Mouse (Mus musculus) testis, adult 2 months (tissue): ENCODE results near the gene 1110017D15Rik.

Experiments used
- CTCF ChIP-seq: fragments of 200-500 bp; IDR thresholded peaks from 2 replicates; pipeline ENCODE4 v1.5.1; 2012; ENCODE audit warnings: low read depth, mild to moderate bottlenecking, inconsistent platforms, low read length, moderate library complexity; ENCODE audit not compliant: control insufficient read depth, insufficient read depth, insufficient replicate concordance
- POLR2A ChIP-seq: fragments of 200-500 bp; IDR thresholded peaks from 2 replicates; pipeline ENCODE4 v1.6.1; 2012; ENCODE audit warnings: low read depth, mild to moderate bottlenecking, inconsistent platforms, low read length, moderate library complexity; ENCODE audit not compliant: control insufficient read depth

DNA sequence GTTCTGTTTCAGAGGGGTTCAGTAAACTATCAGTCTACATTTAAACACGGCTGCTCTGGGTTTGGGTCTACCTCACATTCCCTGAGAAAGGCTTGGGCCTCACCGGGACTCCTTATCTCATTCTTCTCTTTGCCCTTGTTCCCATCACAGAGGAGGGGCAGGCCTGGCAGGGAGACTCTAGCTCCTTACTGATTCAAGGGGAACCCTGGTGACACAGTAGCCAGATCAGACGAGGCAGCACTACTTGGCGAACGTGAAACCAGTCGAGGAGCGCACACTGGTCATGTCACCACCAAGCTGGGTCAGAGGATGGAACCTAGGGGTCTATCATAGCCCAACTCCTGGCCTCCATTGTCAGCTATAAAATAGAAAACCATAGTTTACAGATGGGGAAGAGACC, 9.1 kb downstream of the 1110017D15Rik start:
- no peak for TF ChIP-seq CTCF
- no peak for TF ChIP-seq POLR2A
